Mouse (Mus musculus) MEL (cell line): ENCODE measurements around the gene Ppp1r12a. TPM values are rescaled to one million over a fixed set of nuclear protein-coding genes. Genes with fewer than 3 reads are reported as not detected.

Experiments used
- DNase-seq: peaks from one replicate; pipeline ENCODE4 v3.0.0; 2011; ENCODE audit warnings: low read depth, low spot score
- H3K27ac ChIP-seq: 2 replicates; pipeline ENCODE4 v1.5.1; 2012; ENCODE audit warnings: low read depth, mild to moderate bottlenecking, control low read depth, low read length, moderate library complexity; ENCODE audit not compliant: control insufficient read depth
- H3K27me3 ChIP-seq, 2 experiments: fragments of 150-350 bp in 1 of 2; sonication (generic) in 1 of 2; 2 replicates each; pipeline ENCODE4 v1.6.1; 2012; ENCODE audit warnings: low read length in 2 of 2, mild to moderate bottlenecking in 2 of 2, improper control_type of control experiment in 1 of 2, moderate library complexity in 1 of 2; ENCODE audit not compliant: insufficient read depth in 2 of 2, control insufficient read depth in 1 of 2
- H3K36me3 ChIP-seq, 2 experiments: 2 replicates each; pipeline ENCODE4 v1.6.1; 2012 to 2014; ENCODE audit warnings: low read length in 2 of 2, improper control_type of control experiment in 1 of 2, inconsistent platforms in 1 of 2, mild to moderate bottlenecking in 1 of 2; ENCODE audit not compliant: insufficient read depth in 2 of 2, control insufficient read depth in 1 of 2
- H3K4me1 ChIP-seq, 2 experiments: fragments of 150-350 bp in 1 of 2; sonication (generic) in 1 of 2; 2 replicates each; pipeline ENCODE4 v1.6.1; 2012; ENCODE audit warnings: low read length in 2 of 2, improper control_type of control experiment in 1 of 2, mild to moderate bottlenecking in 1 of 2; ENCODE audit not compliant: insufficient read depth in 2 of 2, control insufficient read depth in 1 of 2
- H3K4me3 ChIP-seq, 2 experiments: fragments of 150-350 bp in 1 of 2; sonication (generic) in 1 of 2; 2 replicates each; pipeline ENCODE4 v1.5.1; 2012; ENCODE audit warnings: low read depth in 2 of 2, low read length in 2 of 2, mild to moderate bottlenecking in 2 of 2, moderate library complexity in 2 of 2, control low read depth in 1 of 2, improper control_type of control experiment in 1 of 2; ENCODE audit not compliant: control insufficient read depth in 1 of 2, insufficient read depth in 1 of 2
- H3K79me2 ChIP-seq: 2 replicates; pipeline ENCODE4 v1.6.1; 2012; ENCODE audit warnings: mild to moderate bottlenecking, low read length, moderate library complexity; ENCODE audit not compliant: control insufficient read depth, poor library complexity, insufficient read depth
- H3K9ac ChIP-seq: 2 replicates; pipeline ENCODE4 v1.6.1; 2012; ENCODE audit warnings: low read depth, mild to moderate bottlenecking, control low read depth, low read length, moderate library complexity; ENCODE audit not compliant: control insufficient read depth, poor library complexity, severe bottlenecking
- H3K9me3 ChIP-seq: fragments of 150-350 bp; sonication (generic); replicated peaks from 2 replicates; pipeline ENCODE4 v1.6.1; 2012; ENCODE audit warnings: mild to moderate bottlenecking, low read length, improper control_type of control experiment, moderate library complexity; ENCODE audit not compliant: insufficient read depth
- E2F4 ChIP-seq: IDR thresholded peaks from 2 replicates; pipeline ENCODE4 v1.6.1; 2011; ENCODE audit warnings: low read depth, low read length, improper control_type of control experiment, borderline replicate concordance
- EP300 ChIP-seq, 2 experiments: IDR thresholded peaks; 2 replicates each; pipeline ENCODE4 v1.6.1; 2011; ENCODE audit warnings: improper control_type of control experiment in 2 of 2, low read length in 2 of 2, low read depth in 1 of 2, mild to moderate bottlenecking in 1 of 2
- ETS1 ChIP-seq: IDR thresholded peaks from 2 replicates; pipeline ENCODE4 v1.6.1; 2012; ENCODE audit warnings: low read depth, mild to moderate bottlenecking, inconsistent platforms, low read length, improper control_type of control experiment, moderate library complexity
- GATA1 ChIP-seq: IDR thresholded peaks from 2 replicates; pipeline ENCODE4 v1.6.1; 2011; ENCODE audit warnings: low read depth, low read length, improper control_type of control experiment
- HCFC1 ChIP-seq: IDR thresholded peaks from 2 replicates; pipeline ENCODE4 v1.6.1; 2012; ENCODE audit warnings: low read depth, mild to moderate bottlenecking, inconsistent platforms, low read length, improper control_type of control experiment, moderate library complexity
- KAT2A ChIP-seq: conservative IDR thresholded peaks from 2 replicates; pipeline ENCODE4 v1.6.1; 2012; ENCODE audit warnings: low read depth, low read length, improper control_type of control experiment, inconsistent platforms
- MAX ChIP-seq: IDR thresholded peaks from 2 replicates; pipeline ENCODE4 v1.6.1; 2011; ENCODE audit warnings: low read length, improper control_type of control experiment
- MXI1 ChIP-seq: IDR thresholded peaks from 2 replicates; pipeline ENCODE4 v1.6.1; 2011; ENCODE audit warnings: mild to moderate bottlenecking, low read depth, low read length, improper control_type of control experiment
- MYB ChIP-seq: IDR thresholded peaks from 2 replicates; pipeline ENCODE4 v1.6.1; 2011; ENCODE audit warnings: mild to moderate bottlenecking, low read depth, low read length, improper control_type of control experiment
- NELFE ChIP-seq: IDR thresholded peaks from 2 replicates; pipeline ENCODE4 v1.6.1; 2011; ENCODE audit warnings: low read depth, low read length, improper control_type of control experiment
- POLR2AphosphoS2 ChIP-seq: IDR thresholded peaks from 2 replicates; pipeline ENCODE4 v1.6.1; 2011; ENCODE audit warnings: low read length, improper control_type of control experiment
- RCOR1 ChIP-seq: IDR thresholded peaks from 2 replicates; pipeline ENCODE4 v1.6.1; 2012; ENCODE audit warnings: low read depth, mild to moderate bottlenecking, inconsistent platforms, low read length, improper control_type of control experiment
- SIN3A ChIP-seq: IDR thresholded peaks from 2 replicates; pipeline ENCODE4 v1.6.1; 2012; ENCODE audit warnings: low read length, improper control_type of control experiment, inconsistent platforms
- TAL1 ChIP-seq: IDR thresholded peaks from 2 replicates; pipeline ENCODE4 v1.6.1; 2012; ENCODE audit warnings: mild to moderate bottlenecking, inconsistent platforms, low read length, moderate library complexity, mixed read lengths
- UBTF ChIP-seq: IDR thresholded peaks from 2 replicates; pipeline ENCODE4 v1.6.1; 2012; ENCODE audit warnings: low read depth, mild to moderate bottlenecking, inconsistent platforms, low read length, improper control_type of control experiment, moderate library complexity, borderline replicate concordance; ENCODE audit not compliant: insufficient read depth
- USF1 ChIP-seq: IDR thresholded peaks from 2 replicates; pipeline ENCODE4 v1.6.1; 2014; ENCODE audit warnings: low read depth, mild to moderate bottlenecking, inconsistent platforms, low read length, improper control_type of control experiment, moderate library complexity
- USF2 ChIP-seq, 2 experiments: IDR thresholded peaks; 2 replicates each; pipeline ENCODE4 v1.6.1; 2011 to 2012; ENCODE audit warnings: improper control_type of control experiment in 2 of 2, low read length in 2 of 2, borderline replicate concordance in 1 of 2, inconsistent platforms in 1 of 2, low read depth in 1 of 2, mild to moderate bottlenecking in 1 of 2; ENCODE audit not compliant: insufficient read depth in 1 of 2
- ZKSCAN1 ChIP-seq: IDR thresholded peaks from 2 replicates; pipeline ENCODE4 v1.6.1; 2012; ENCODE audit warnings: low read depth, mild to moderate bottlenecking, inconsistent platforms, low read length, improper control_type of control experiment, moderate library complexity
- ZNF384 ChIP-seq: IDR thresholded peaks from 2 replicates; pipeline ENCODE4 v1.6.1; 2012; ENCODE audit warnings: low read depth, mild to moderate bottlenecking, inconsistent platforms, low read length, improper control_type of control experiment
- polyA plus RNA-seq, 2 experiments: library from polyadenylated mRNA; stranded (reverse) in 1 of 2; unstranded in 1 of 2; fragments of >175 nt in 1 of 2; fragments of >200 nt in 1 of 2; gene quantifications; 2 replicates each; pipeline versions ENCODE4 v1.2.1 to v1.2.4; 2012; ENCODE audit warnings: low replicate concordance in 2 of 2, low read depth in 1 of 2; ENCODE audit not compliant: insufficient read length in 2 of 2, insufficient read depth in 1 of 2, missing spikeins in 1 of 2
- total RNA-seq: library from RNA; depleted of rRNA; stranded (reverse); fragments of 300-350 nt; gene quantifications from 2 replicates; pipeline ENCODE4 v1.2.3, GENCODE M21; 2012

Gene Ppp1r12a
- total and polyA plus RNA-seq, 3 experiments: 46.5 to 86.6 (median 59.1) TPM

DNA sequence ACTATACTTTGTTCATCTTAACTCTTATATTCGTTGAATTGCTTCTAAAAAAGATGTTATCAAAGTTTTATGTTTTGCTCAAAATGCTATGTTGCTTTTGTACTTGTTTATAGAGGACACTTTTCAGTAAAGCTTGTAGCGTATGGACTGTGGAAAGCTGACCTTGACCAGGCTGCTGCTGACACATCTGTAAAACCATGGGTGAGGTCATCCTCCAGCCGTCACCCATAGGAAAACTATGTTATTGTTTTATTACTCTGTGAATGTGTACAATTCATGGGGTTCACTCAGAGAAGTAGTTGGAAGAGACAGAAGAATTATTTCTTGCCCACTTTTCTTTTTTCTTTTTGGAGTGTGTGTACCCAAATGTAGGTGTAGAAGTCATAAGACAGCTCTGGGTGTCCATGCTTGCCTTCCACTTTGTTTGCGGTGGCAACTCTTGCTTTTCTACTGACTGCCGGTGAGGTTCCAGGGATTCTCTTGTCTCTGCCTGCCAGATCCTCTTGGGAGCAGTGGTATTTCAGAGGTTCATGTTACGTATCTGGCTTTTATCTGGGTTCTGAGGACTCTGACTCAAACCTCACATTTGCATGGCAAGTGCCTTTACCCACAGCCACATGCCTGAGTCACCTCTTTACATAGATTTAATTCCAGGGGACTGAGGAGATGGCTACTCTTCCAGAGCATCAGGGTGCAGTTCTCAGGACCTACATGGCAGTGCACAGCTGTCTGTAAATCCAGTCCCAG, 11.0 kb downstream of the Ppp1r12a start:
- peak; percentile 61 for DNase-seq
- no peak overlapping the region for H3K9ac ChIP-seq
- H3K27me3 ChIP-seq: no peaks in the 10 kb centered on the region
- no peak for TF ChIP-seq POLR2AphosphoS2
- peak; percentile 47; the same call in 1 of the 2 replicates for TF ChIP-seq TAL1
- H3K36me3 ChIP-seq: peaks cover 0 to 52% of the 10 kb centered on the region in 2 experiments; a peak in 3 of 4 replicates
- H3K4me1 ChIP-seq: peaks cover 28 to 34% of the 10 kb centered on the region in 2 experiments
- no peak overlapping the region for H3K4me3 ChIP-seq
- no peak overlapping the region for H3K27ac ChIP-seq
- H3K9me3 ChIP-seq: no peaks in the 10 kb centered on the region
- peaks cover 59% of the 10 kb centered on the region for H3K79me2 ChIP-seq

DNA sequence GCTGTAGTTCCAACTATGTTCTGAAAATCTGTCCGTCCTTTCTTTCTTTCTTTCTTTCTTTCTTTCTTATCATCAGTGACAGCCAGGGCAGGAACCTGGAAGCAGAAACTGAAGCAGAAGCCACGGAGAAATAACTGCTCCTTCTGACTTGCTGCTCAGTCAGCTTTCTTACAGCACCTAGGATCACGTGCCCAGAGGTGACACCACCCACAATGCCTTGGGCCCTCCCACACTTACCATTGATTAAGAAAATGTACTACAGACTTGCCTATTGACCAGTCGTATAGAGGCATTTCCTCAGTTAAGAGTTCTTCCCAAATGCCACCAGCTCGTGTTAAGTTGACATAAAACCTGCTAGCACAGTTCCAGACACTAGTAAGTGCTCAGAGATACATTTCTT, 12.1 kb downstream of the Ppp1r12a start:
- H3K4me3 ChIP-seq: no peak overlapping the region
- H3K79me2 ChIP-seq: peaks cover 58% of the 10 kb centered on the region
- H3K9me3 ChIP-seq: no peaks in the 10 kb centered on the region
- no peak overlapping the region for H3K9ac ChIP-seq
- peak; percentile 33 for DNase-seq
- peaks cover 33 to 38% of the 10 kb centered on the region in 2 experiments for H3K4me1 ChIP-seq
- H3K27ac ChIP-seq: no peak overlapping the region
- TF ChIP-seq USF1: peak; percentile 83
- peak in 1 of 2 experiments; percentile 40; a peak in 1 of 4 replicates for TF ChIP-seq USF2 (IDR thresholded peaks at IDR 0.05; ENCODE audit: borderline replicate concordance in 1 of 2, insufficient read depth in 1 of 2, low read depth in 1 of 2, low read length in 2 of 2)
- peak; percentile 28; the same call in 1 of the 2 replicates for TF ChIP-seq MAX
- TF ChIP-seq ZKSCAN1: no peak
- no peaks in the 10 kb centered on the region for H3K27me3 ChIP-seq
- H3K36me3 ChIP-seq: peaks cover 0 to 63% of the 10 kb centered on the region in 2 experiments; a peak in 3 of 4 replicates

DNA sequence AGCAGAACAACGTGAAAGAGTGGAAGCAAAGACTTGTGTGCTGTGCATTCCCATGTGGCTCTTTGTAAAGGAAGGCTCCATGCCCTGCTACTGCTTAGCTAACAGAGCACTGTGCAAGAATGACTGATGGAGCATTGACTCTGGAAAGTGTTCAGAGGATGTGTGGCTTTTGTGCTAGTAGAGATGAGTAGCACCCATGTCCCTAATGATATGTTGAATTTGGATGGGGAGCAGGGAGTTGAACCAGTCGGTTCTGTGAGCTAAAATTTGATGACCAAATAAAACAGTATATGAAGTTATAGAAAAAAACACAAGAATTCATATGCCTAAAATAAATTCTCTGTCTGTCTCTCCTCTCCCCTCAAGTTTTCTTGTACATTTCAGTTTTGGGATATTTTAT, 13.9 kb downstream of the Ppp1r12a start:
- H3K79me2 ChIP-seq: peaks cover 64% of the 10 kb centered on the region
- H3K4me1 ChIP-seq: peaks cover 43 to 51% of the 10 kb centered on the region in 2 experiments
- no peak overlapping the region for H3K27ac ChIP-seq
- H3K27me3 ChIP-seq: no peaks in the 10 kb centered on the region
- H3K36me3 ChIP-seq: peaks cover 0 to 70% of the 10 kb centered on the region in 2 experiments; a peak in 3 of 4 replicates
- DNase-seq: no peak
- TF ChIP-seq ZNF384 (no peak), UBTF (no peak), SIN3A (no peak), NELFE (no peak), ETS1 (no peak), RCOR1 (no peak), GATA1 (no peak), E2F4 (no peak), KAT2A (no peak), USF1 (no peak), ZKSCAN1 (no peak), USF2 (IDR thresholded peaks at IDR 0.05; ENCODE audit: borderline replicate concordance in 1 of 2, insufficient read depth in 1 of 2, low read depth in 1 of 2, low read length in 2 of 2) (no peak), MYB (no peak), MXI1 (no peak), HCFC1 (no peak), MAX (no peak), EP300 (IDR thresholded peaks at IDR 0.05; ENCODE audit: low read depth in 1 of 2, low read length in 2 of 2) (no peak)
- no peak overlapping the region for H3K4me3 ChIP-seq
- no peaks in the 10 kb centered on the region for H3K9me3 ChIP-seq
- H3K9ac ChIP-seq: no peak overlapping the region
